Mouse (Mus musculus): ENCODE results near the gene Cep295nl.
"Not testable (repeated sequence)": the region's sequence is repeated elsewhere in the genome, so short reads cannot be mapped to it uniquely, and the experiment has no call there.

The Cep295nl gene

GRCm38 (mm10) chr11:118342400-118342981, at the start of gene Cep295nl:
Cep295nl (minus strand) TSS chr11:118342500.
- DNase-seq = no peak

- DNase-seq = not testable (repeated sequence)
These were observed 45.5 kb upstream of the Cep295nl start for GRCm38 (mm10) chr11:118387816-118388215.

GRCm38 (mm10) chr11:118379251-118380009, 37.1 kb upstream of the Cep295nl start:
- peak; percentile 82 for DNase-seq

- no peak for DNase-seq
These were observed 36.4 kb upstream of the Cep295nl start for GRCm38 (mm10) chr11:118378656-118379055.

- DNase-seq = not testable (repeated sequence)
These were observed 34.0 kb upstream of the Cep295nl start for GRCm38 (mm10) chr11:118376323-118376722.

GRCm38 (mm10) chr11:118375881-118376280, 33.6 kb upstream of the Cep295nl start:
- DNase-seq = no peak

GRCm38 (mm10) chr11:118375461-118375860, 33.2 kb upstream of the Cep295nl start:
- no peak for DNase-seq

GRCm38 (mm10) chr11:118375006-118375405, 32.7 kb upstream of the Cep295nl start:
- DNase-seq = no peak

- DNase-seq = no peak
These were observed 32.2 kb upstream of the Cep295nl start for GRCm38 (mm10) chr11:118374506-118374905.

GRCm38 (mm10) chr11:118372641-118373040, 30.3 kb upstream of the Cep295nl start:
- no peak for DNase-seq

GRCm38 (mm10) chr11:118371876-118372275, 29.6 kb upstream of the Cep295nl start:
- DNase-seq = no peak

- no peak for DNase-seq
These were observed 27.4 kb upstream of the Cep295nl start for GRCm38 (mm10) chr11:118369657-118370056.

- no peak for DNase-seq
These were observed 27.0 kb upstream of the Cep295nl start for GRCm38 (mm10) chr11:118369251-118369650.

- DNase-seq = peak; percentile 56
These were observed 26.0 kb upstream of the Cep295nl start for GRCm38 (mm10) chr11:118368330-118368729.

GRCm38 (mm10) chr11:118366559-118366958, 24.3 kb upstream of the Cep295nl start:
- DNase-seq = no peak

- no peak for DNase-seq
These were observed 23.8 kb upstream of the Cep295nl start for GRCm38 (mm10) chr11:118366108-118366507.

- DNase-seq = no peak
These were observed 22.9 kb upstream of the Cep295nl start for GRCm38 (mm10) chr11:118365171-118365570.

GRCm38 (mm10) chr11:118364021-118364420, 21.7 kb upstream of the Cep295nl start:
- DNase-seq = no peak

GRCm38 (mm10) chr11:118362971-118363518, 20.7 kb upstream of the Cep295nl start:
- no peak for DNase-seq

- DNase-seq = no peak
These were observed 20.2 kb upstream of the Cep295nl start for GRCm38 (mm10) chr11:118362501-118362900.

GRCm38 (mm10) chr11:118360907-118361341, 18.6 kb upstream of the Cep295nl start:
- DNase-seq = no peak

- no peak for DNase-seq
These were observed 18.2 kb upstream of the Cep295nl start for GRCm38 (mm10) chr11:118360491-118360890.

GRCm38 (mm10) chr11:118355640-118356039, 13.3 kb upstream of the Cep295nl start, which contains the start of gene Timp2:
Timp2 (minus strand) TSS chr11:118355740.
- DNase-seq = no peak

- peak; percentile 89 for DNase-seq
These were observed 12.9 kb upstream of the Cep295nl start for GRCm38 (mm10) chr11:118355205-118355604.
